Mouse (Mus musculus): ENCODE measurements around the gene Bysl. TPM values are rescaled to one million over a fixed set of nuclear protein-coding genes. Genes with fewer than 3 reads are reported as not detected.

The Bysl gene
- total and polyA plus RNA-seq, 2 experiments: 2.5 to 8.1 TPM

GRCm38 (mm10) chr17:47597838-47598579 lies 13.3 kb downstream of the Bysl start:
- peaks cover 5% of the 10 kb centered on the region; the same call in 1 of the 2 replicates for H3K79me2 ChIP-seq (ENCODE audit: control insufficient read depth, insufficient read depth, low read length)
- no peak overlapping the region for H3K9ac ChIP-seq (ENCODE audit: low read depth, low read length)
- H3K4me3 ChIP-seq (ENCODE audit: insufficient read depth, low read depth, low read length): no peak overlapping the region
- 51% methylated on average over 10 of the region's 10 CpGs for WGBS
- DNase-seq (ENCODE audit: extremely low read depth, low read depth, low spot score): peak; percentile 46
- no peaks in the 10 kb centered on the region for H3K27me3 ChIP-seq (ENCODE audit: control insufficient read depth, insufficient read depth, low read length)
- H3K4me1 ChIP-seq (ENCODE audit: control insufficient read depth, insufficient read depth, low read length): peaks cover 6% of the 10 kb centered on the region
- peaks cover 7% of the 10 kb centered on the region; the same call in 1 of the 2 replicates for H3K36me3 ChIP-seq (ENCODE audit: control insufficient read depth, insufficient read depth, low read length)
- H3K27ac ChIP-seq (replicated peaks; ENCODE audit: insufficient read depth, low read depth, low read length): no peak overlapping the region
- TF ChIP-seq POLR2A (IDR thresholded peaks at IDR 0.05; ENCODE audit: extremely low read depth, insufficient read depth, low read length) (no peak), CTCF (IDR thresholded peaks at IDR 0.05; ENCODE audit: low read depth, low read length) (peak; percentile 62)

- WGBS: 67% methylated on average over 13 of the region's 13 CpGs
- H3K27ac ChIP-seq (replicated peaks; ENCODE audit: insufficient read depth, low read depth, low read length): no peak overlapping the region
- H3K4me1 ChIP-seq (ENCODE audit: control insufficient read depth, insufficient read depth, low read length): peaks cover 8% of the 10 kb centered on the region
- H3K4me3 ChIP-seq (ENCODE audit: insufficient read depth, low read depth, low read length): no peak overlapping the region
- no peak for TF ChIP-seq POLR2A (IDR thresholded peaks at IDR 0.05; ENCODE audit: extremely low read depth, insufficient read depth, low read length)
- no peak for TF ChIP-seq CTCF (IDR thresholded peaks at IDR 0.05; ENCODE audit: low read depth, low read length)
- no peak overlapping the region for H3K9ac ChIP-seq (ENCODE audit: low read depth, low read length)
- no peaks in the 10 kb centered on the region for H3K27me3 ChIP-seq (ENCODE audit: control insufficient read depth, insufficient read depth, low read length)
- no peak for DNase-seq (ENCODE audit: extremely low read depth, low read depth, low spot score)
- H3K36me3 ChIP-seq (ENCODE audit: control insufficient read depth, insufficient read depth, low read length): peaks cover 5% of the 10 kb centered on the region; the same call in 1 of the 2 replicates
- peaks cover 5% of the 10 kb centered on the region; the same call in 1 of the 2 replicates for H3K79me2 ChIP-seq (ENCODE audit: control insufficient read depth, insufficient read depth, low read length)
These were observed 14.0 kb downstream of the Bysl start for GRCm38 (mm10) chr17:47597261-47597660.

DNA sequence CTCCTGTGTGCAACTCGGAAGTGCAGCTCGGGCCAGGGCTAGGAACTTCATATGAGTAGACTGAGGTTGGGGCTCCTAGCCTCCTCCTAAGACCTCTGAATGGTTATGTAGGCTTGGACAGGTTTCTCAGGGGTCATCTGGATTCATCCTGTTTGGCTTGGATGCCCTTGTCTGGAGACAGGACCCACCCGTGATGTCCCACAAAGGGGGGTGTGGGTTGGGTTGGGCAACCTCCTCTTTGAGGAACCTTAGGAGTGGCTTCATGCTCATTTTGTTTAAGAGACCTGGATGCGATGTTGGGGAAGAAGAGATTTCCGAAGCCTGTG lies 14.5 kb downstream of the Bysl start:
- no peak for DNase-seq (ENCODE audit: extremely low read depth, low read depth, low spot score)
- H3K9ac ChIP-seq (ENCODE audit: low read depth, low read length): no peak overlapping the region
- H3K4me1 ChIP-seq (ENCODE audit: control insufficient read depth, insufficient read depth, low read length): peaks cover 8% of the 10 kb centered on the region
- H3K79me2 ChIP-seq (ENCODE audit: control insufficient read depth, insufficient read depth, low read length): peaks cover 5% of the 10 kb centered on the region; the same call in 1 of the 2 replicates
- H3K4me3 ChIP-seq (ENCODE audit: insufficient read depth, low read depth, low read length): no peak overlapping the region
- WGBS: 75% methylated on average over 5 of the region's 5 CpGs
- TF ChIP-seq POLR2A (IDR thresholded peaks at IDR 0.05; ENCODE audit: extremely low read depth, insufficient read depth, low read length) (no peak), CTCF (IDR thresholded peaks at IDR 0.05; ENCODE audit: low read depth, low read length) (no peak)
- no peaks in the 10 kb centered on the region for H3K27me3 ChIP-seq (ENCODE audit: control insufficient read depth, insufficient read depth, low read length)
- peaks cover 2% of the 10 kb centered on the region; the same call in 1 of the 2 replicates for H3K36me3 ChIP-seq (ENCODE audit: control insufficient read depth, insufficient read depth, low read length)
- no peak overlapping the region for H3K27ac ChIP-seq (replicated peaks; ENCODE audit: insufficient read depth, low read depth, low read length)

GRCm38 (mm10) chr17:47596162-47596838 lies 15.0 kb downstream of the Bysl start:
- Histone ChIP-seq H3K4me1 (ENCODE audit: control insufficient read depth, insufficient read depth, low read length) (peaks cover 8% of the 10 kb centered on the region), H3K9ac (ENCODE audit: low read depth, low read length) (no peak overlapping the region), H3K27ac (replicated peaks; ENCODE audit: insufficient read depth, low read depth, low read length) (no peak overlapping the region), H3K36me3 (ENCODE audit: control insufficient read depth, insufficient read depth, low read length) (peaks cover under 1% of the 10 kb centered on the region; the same call in 1 of the 2 replicates), H3K27me3 (ENCODE audit: control insufficient read depth, insufficient read depth, low read length) (no peaks in the 10 kb centered on the region), H3K79me2 (ENCODE audit: control insufficient read depth, insufficient read depth, low read length) (peaks cover 5% of the 10 kb centered on the region; the same call in 1 of the 2 replicates), H3K4me3 (ENCODE audit: insufficient read depth, low read depth, low read length) (no peak overlapping the region)
- 78% methylated on average over 6 of the region's 6 CpGs for WGBS
- TF ChIP-seq POLR2A (IDR thresholded peaks at IDR 0.05; ENCODE audit: extremely low read depth, insufficient read depth, low read length): no peak
- no peak for TF ChIP-seq CTCF (IDR thresholded peaks at IDR 0.05; ENCODE audit: low read depth, low read length)
- no peak for DNase-seq (ENCODE audit: extremely low read depth, low read depth, low spot score)

GRCm38 (mm10) chr17:47595248-47596161 lies 15.8 kb downstream of the Bysl start:
- WGBS: 48% methylated on average over 20 of the region's 21 CpGs
- no peak for DNase-seq (ENCODE audit: extremely low read depth, low read depth, low spot score)
- Histone ChIP-seq H3K4me1 (ENCODE audit: control insufficient read depth, insufficient read depth, low read length) (peaks cover 8% of the 10 kb centered on the region), H3K9ac (ENCODE audit: low read depth, low read length) (peak overlapping the region; percentile 30), H3K4me3 (ENCODE audit: insufficient read depth, low read depth, low read length) (peak overlapping the region; percentile 14; the same call in 1 of the 2 replicates), H3K27ac (replicated peaks; ENCODE audit: insufficient read depth, low read depth, low read length) (peak overlapping the region; percentile 40), H3K79me2 (ENCODE audit: control insufficient read depth, insufficient read depth, low read length) (peaks cover 5% of the 10 kb centered on the region; the same call in 1 of the 2 replicates), H3K36me3 (ENCODE audit: control insufficient read depth, insufficient read depth, low read length) (no peaks in the 10 kb centered on the region), H3K27me3 (ENCODE audit: control insufficient read depth, insufficient read depth, low read length) (no peaks in the 10 kb centered on the region)
- TF ChIP-seq POLR2A (IDR thresholded peaks at IDR 0.05; ENCODE audit: extremely low read depth, insufficient read depth, low read length): no peak
- no peak for TF ChIP-seq CTCF (IDR thresholded peaks at IDR 0.05; ENCODE audit: low read depth, low read length)

Measured in liver, adult 2 months (tissue).